In the genomic region with DNA sequence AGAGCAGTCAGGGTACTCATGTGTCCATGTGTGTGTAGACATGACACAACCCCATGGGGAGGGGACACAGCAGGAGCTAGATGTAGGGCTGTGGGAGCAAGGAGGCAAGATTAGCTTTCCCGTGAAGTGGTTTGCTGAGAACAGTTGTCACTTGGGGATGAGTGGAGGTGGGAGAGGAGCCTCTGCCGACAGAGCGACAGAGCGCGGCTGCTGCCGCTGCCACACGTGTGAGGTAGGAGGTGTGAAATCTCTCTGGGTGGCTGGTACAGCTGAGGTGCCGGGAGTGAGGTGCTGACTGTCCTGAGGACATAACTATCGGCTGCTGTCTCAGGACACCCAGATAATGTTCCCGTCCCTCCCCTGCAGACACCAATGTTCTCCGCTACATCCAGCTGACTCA, we compare ENCODE assay signal across 15 mouse cellular contexts. TPM values are rescaled to one million over a fixed set of nuclear protein-coding genes. Genes with fewer than 3 reads are reported as not detected.
DNase-seq lines count a peak whose midpoint lies in the region; ATAC-seq and TF ChIP-seq lines count a peak whose summit lies in the region.
"Had no signal": no experiment of that assay in that cellular context is flagged by ENCODE, and none has a peak within 500 bp of the region (broad histone marks: within the 10 kb centered on the region; RNA-seq: fewer than 3 reads in every experiment).

No protein-coding gene starts in this region.

- peaks cover 2% of the 10 kb centered on the region for H3K36me3 ChIP-seq in heart, embryonic 16.5 days (ENCODE audit: control insufficient read depth, insufficient read depth)
- peaks cover 53% of the 10 kb centered on the region for H3K36me3 ChIP-seq in neural tube, embryonic 13.5 days
- H3K36me3 ChIP-seq in hindbrain, postnatal 0 days (ENCODE audit: insufficient read depth, low read length) = peaks cover 17% of the 10 kb centered on the region; the same call in 1 of the 2 replicates

- no peak for DNase-seq in heart, postnatal 10 days
- no peak for DNase-seq in neural tube, embryonic 10.5 days (ENCODE audit: extremely low spot score, low spot score)
- DNase-seq in hindbrain, postnatal 0 days (ENCODE audit: low spot score) = no peak
- DNase-seq in telencephalon, adult 2 months (ENCODE audit: low read depth, low spot score) = peak; percentile 83
- no peak for DNase-seq in urinary bladder, adult 2 months (ENCODE audit: low spot score)
- no peak for DNase-seq in spleen, postnatal 4 days (ENCODE audit: low spot score in 2 of 2)
- DNase-seq: adrenal gland, adult 2 months had no signal

- ATAC-seq in heart, embryonic 16.5 days (replicated peaks; ENCODE audit: extremely low read depth, insufficient read depth, low FRiP score) = 0 out of 2 replicates have a peak, but pooled peaks have one; percentile 24
- ATAC-seq in neural tube, embryonic 13.5 days (ENCODE audit: low read depth) = no peak
- ATAC-seq in hindbrain, postnatal 0 days = no peak
- ATAC-seq: intestine, embryonic 16.5 days had no signal

- intact Hi-C loops in heart, postnatal 10 days (cut with DNase I) = no loop called here

- no peaks in the 10 kb centered on the region for H3K9me3 ChIP-seq in heart, embryonic 16.5 days (replicated peaks; ENCODE audit: control insufficient read depth, low read length)
- no peaks in the 10 kb centered on the region for H3K9me3 ChIP-seq in neural tube, embryonic 13.5 days
- no peaks in the 10 kb centered on the region for H3K9me3 ChIP-seq in hindbrain, postnatal 0 days (ENCODE audit: low read length)
- H3K9me3 ChIP-seq: megakaryocyte, embryonic 14.5 days had no signal

- no peaks in the 10 kb centered on the region for H3K4me1 ChIP-seq in heart, embryonic 16.5 days (ENCODE audit: control insufficient read depth, insufficient read depth, low read length)
- peaks cover 30% of the 10 kb centered on the region for H3K4me1 ChIP-seq in neural tube, embryonic 13.5 days (replicated peaks)
- H3K4me1 ChIP-seq in hindbrain, postnatal 0 days (ENCODE audit: insufficient read depth, low read length) = no peaks in the 10 kb centered on the region

- 28% methylated on average over 11 of the region's 11 CpGs for WGBS in heart, embryonic 16.5 days
- WGBS in neural tube, embryonic 13.5 days = 73% methylated on average over 11 of the region's 11 CpGs
- 72% methylated on average over 11 of the region's 11 CpGs for WGBS in hindbrain, postnatal 0 days

- peaks cover 81% of the 10 kb centered on the region for H3K27me3 ChIP-seq in heart, embryonic 16.5 days (ENCODE audit: control insufficient read depth, insufficient read depth, low read length)
- H3K27me3 ChIP-seq in neural tube, embryonic 13.5 days = peaks cover 46% of the 10 kb centered on the region
- no peaks in the 10 kb centered on the region for H3K27me3 ChIP-seq in hindbrain, postnatal 0 days (ENCODE audit: insufficient read depth, low read length)

- no peak overlapping the region for H3K4me3 ChIP-seq in heart, embryonic 16.5 days (ENCODE audit: low read length)
- no peak overlapping the region for H3K4me3 ChIP-seq in neural tube, embryonic 13.5 days
- no peak overlapping the region for H3K4me3 ChIP-seq in hindbrain, postnatal 0 days (ENCODE audit: low read length)
- H3K4me3 ChIP-seq: megakaryocyte, embryonic 14.5 days had no signal

- no peak for TF ChIP-seq CTCF in hindbrain, postnatal 0 days (IDR thresholded peaks at IDR 0.05; ENCODE audit: low read depth)

- H3K4me2 ChIP-seq in heart, embryonic 16.5 days (ENCODE audit: low read depth, low read length) = no peak overlapping the region
- 0 out of 2 replicates have a peak overlapping the region, but pooled peaks have one; percentile 73 for H3K4me2 ChIP-seq in neural tube, embryonic 13.5 days
- H3K4me2 ChIP-seq in hindbrain, postnatal 0 days (ENCODE audit: low read depth, low read length) = peak overlapping the region; percentile 62; the same call in 1 of the 2 replicates
- H3K4me2 ChIP-seq: liver, embryonic 11.5 days had no signal

- H3K27ac ChIP-seq in heart, embryonic 16.5 days (ENCODE audit: low read length) = no peak overlapping the region
- H3K27ac ChIP-seq in neural tube, embryonic 13.5 days (replicated peaks) = no peak overlapping the region
- no peak overlapping the region for H3K27ac ChIP-seq in hindbrain, postnatal 0 days
- H3K27ac ChIP-seq: kidney, postnatal 0 days had no signal

- no peak overlapping the region for H3K9ac ChIP-seq in heart, embryonic 16.5 days (ENCODE audit: low read length)
- 0 out of 2 replicates have a peak overlapping the region, but pooled peaks have one; percentile 4 for H3K9ac ChIP-seq in neural tube, embryonic 13.5 days
- no peak overlapping the region for H3K9ac ChIP-seq in hindbrain, postnatal 0 days (replicated peaks; ENCODE audit: low read length)

RNA-seq across cellular contexts. Expression of a gene that starts 1.8 kb away (rescaled TPM):
- polyA plus RNA-seq in heart, embryonic 16.5 days (2015; fragmentation: Nextera tagmentation; extraction: Ambion mirVana) = 0.07 TPM in 1 of 2 replicates, not detected in the other
- total RNA-seq in heart, postnatal 10 days (2021) = not detected
- polyA plus RNA-seq in neural tube, embryonic 13.5 days (2015; fragmentation: Nextera tagmentation; extraction: Ambion mirVana) = 45.8 and 54.8 TPM in 2 replicates
- total RNA-seq in hindbrain, postnatal 0 days (2014; rRNA removed) = 104 and 132 TPM in 2 replicates
- polyA plus RNA-seq in hindbrain, postnatal 0 days (2015; fragmentation: Nextera tagmentation; extraction: Ambion mirVana) = 124 and 127 TPM in 2 replicates
- 0.04 TPM in 1 of 2 replicates, not detected in the other for polyA plus RNA-seq in urinary bladder, adult 2 months (2012; rRNA removed)
- total RNA-seq: adrenal gland, adult 2 months; gastrocnemius, postnatal 4 days had no signal
- polyA plus RNA-seq: heart, postnatal 0 days; kidney, postnatal 0 days; liver, embryonic 11.5 days had no signal

RNA-seq across cellular contexts. Expression of a gene that starts 18.9 kb away (rescaled TPM):
- 3.5 and 4.2 TPM in 2 replicates for polyA plus RNA-seq in heart, embryonic 16.5 days (2015; fragmentation: Nextera tagmentation; extraction: Ambion mirVana)
- 10 to 100 TPM; 18.1 to 18.9 TPM for total RNA-seq in heart, postnatal 10 days (2021)
- 11.6 and 12.7 TPM in 2 replicates for polyA plus RNA-seq in neural tube, embryonic 13.5 days (2015; fragmentation: Nextera tagmentation; extraction: Ambion mirVana)
- total RNA-seq in hindbrain, postnatal 0 days (2014; rRNA removed) = 141 and 162 TPM in 2 replicates
- polyA plus RNA-seq in hindbrain, postnatal 0 days (2015; fragmentation: Nextera tagmentation; extraction: Ambion mirVana) = 21.4 and 22.9 TPM in 2 replicates
- polyA plus RNA-seq in urinary bladder, adult 2 months (2012; rRNA removed) = 14.7 and 18.1 TPM in 2 replicates

RNA-seq across cellular contexts. Expression of a gene that starts 33.6 kb away (rescaled TPM):
- polyA plus RNA-seq in heart, embryonic 16.5 days (2015; fragmentation: Nextera tagmentation; extraction: Ambion mirVana) = 2.4 and 3.0 TPM in 2 replicates
- under 1 TPM; 0.62 to 0.69 TPM for total RNA-seq in heart, postnatal 10 days (2021)
- 7.6 and 8.9 TPM in 2 replicates for polyA plus RNA-seq in neural tube, embryonic 13.5 days (2015; fragmentation: Nextera tagmentation; extraction: Ambion mirVana)
- 3.5 and 5.6 TPM in 2 replicates for total RNA-seq in hindbrain, postnatal 0 days (2014; rRNA removed)
- polyA plus RNA-seq in hindbrain, postnatal 0 days (2015; fragmentation: Nextera tagmentation; extraction: Ambion mirVana) = 8.5 and 8.9 TPM in 2 replicates
- 2.3 and 2.5 TPM in 2 replicates for polyA plus RNA-seq in urinary bladder, adult 2 months (2012; rRNA removed)

Comparison
In these comparisons a context has a peak if more than half of its experiments do, and no peak if none do; other contexts are left out.
1. RNA of a gene that starts 1.8 kb away (polyA plus RNA-seq): 124 to 127 TPM in hindbrain, postnatal 0 days and 45.8 to 54.8 TPM in neural tube, embryonic 13.5 days; 0.07 TPM in heart, embryonic 16.5 days and 0.04 TPM in urinary bladder, adult 2 months; every median in the first group is over 10 times any median in the second.